Mouse (Mus musculus) bone marrow macrophage, adult 2 months (primary cell): ENCODE results near the gene Mgst2.

Source experiments
- CTCF ChIP-seq: IDR thresholded peaks from 2 replicates; pipeline ENCODE4 v1.5.1; 2012; ENCODE audit warnings: low read depth, mild to moderate bottlenecking, low read length, moderate library complexity
- POLR2A ChIP-seq: IDR thresholded peaks from 2 replicates; pipeline ENCODE4 v1.6.1; 2012; ENCODE audit warnings: mild to moderate bottlenecking, low read depth, low read length, borderline replicate concordance

DNA sequence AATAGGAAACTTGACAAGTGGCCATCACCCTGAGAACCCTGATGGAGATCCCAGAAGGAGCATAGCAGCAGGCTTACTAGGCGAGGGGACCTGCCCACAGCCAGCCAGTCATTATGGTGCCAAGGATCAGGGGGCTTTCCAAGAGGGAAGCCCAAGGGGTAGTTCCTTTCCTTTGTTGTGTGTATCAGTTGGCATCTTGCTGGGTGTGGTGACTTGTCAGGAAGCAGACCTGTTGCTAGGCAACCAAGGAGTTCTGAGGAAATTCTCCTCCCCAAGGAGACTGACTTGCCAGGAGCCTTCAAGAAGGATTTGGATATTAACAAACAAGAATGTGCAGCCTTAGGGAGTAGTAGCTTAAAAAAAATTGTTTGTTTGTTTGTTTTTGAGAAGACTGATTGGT is 25.7 kb upstream of the Mgst2 start:
- TF ChIP-seq CTCF (no peak), POLR2A (no peak)
